Mouse (Mus musculus) megakaryocyte-erythroid progenitor cell, adult 5-6 weeks (primary cell): Measurements from ENCODE around the gene Crls1. TPM values are rescaled to one million over a fixed set of nuclear protein-coding genes. Genes with fewer than 3 reads are reported as not detected.

Experiments
- ATAC-seq: replicated peaks from 2 replicates; pipeline ENCODE4 v1.8.0; 2016; ENCODE audit warnings: mild to moderate bottlenecking, inconsistent platforms; ENCODE audit not compliant: severe bottlenecking, poor library complexity, low FRiP score, low TSS enrichment
- total RNA-seq, 2 experiments: library from RNA; stranded (forward) in 1 of 2; stranded (reverse) in 1 of 2; fragments of 200-1000, 215-1000 nt in 1 of 2; fragments of >200 nt in 1 of 2; fragmentation: Nextera tagmentation in 1 of 2; gene quantifications; 2 replicates each; pipeline ENCODE4 v1.2.3; 2014 to 2017

Gene Crls1
- total RNA-seq (2014; fragmentation: Nextera tagmentation) (26.1 and 28.3 TPM in 2 replicates), total RNA-seq (2017) (45.2 and 49.1 TPM in 2 replicates)

- peak; percentile 95 for ATAC-seq
Observed at GRCm38 (mm10) chr2:132846407-132847358, at the start of gene Crls1. Gene Crls1, plus strand, starts transcription at chr2:132846666.

GRCm38 (mm10) chr2:132802976-132803375 is 43.5 kb upstream of the Crls1 start:
- no peak for ATAC-seq

GRCm38 (mm10) chr2:132815608-132816314 is 30.7 kb upstream of the Crls1 start, which contains the start of the genes Trmt6 and Mcm8:
Gene Trmt6, minus strand, starts transcription at chr2:132816055.
Gene Mcm8, plus strand, starts transcription at chr2:132816141.
- ATAC-seq = peak; percentile 98

- no peak for ATAC-seq
Observed at GRCm38 (mm10) chr2:132841071-132841470, 5.4 kb upstream of the Crls1 start.

- ATAC-seq = peak; percentile 23; the same call in 1 of the 2 replicates
Observed at GRCm38 (mm10) chr2:132847581-132847980, 1.1 kb downstream of the Crls1 start.

GRCm38 (mm10) chr2:132848361-132848760 is 1.9 kb downstream of the Crls1 start:
- no peak for ATAC-seq

- ATAC-seq = no peak
Observed at GRCm38 (mm10) chr2:132849141-132849540, 2.7 kb downstream of the Crls1 start.

GRCm38 (mm10) chr2:132853051-132853450 is 6.6 kb downstream of the Crls1 start:
- no peak for ATAC-seq

- ATAC-seq = no peak
Observed at GRCm38 (mm10) chr2:132856333-132856732, 9.9 kb downstream of the Crls1 start.

- no peak for ATAC-seq
Observed at GRCm38 (mm10) chr2:132860435-132860834, 14.0 kb downstream of the Crls1 start.

GRCm38 (mm10) chr2:132861456-132861855 is 15.0 kb downstream of the Crls1 start:
- ATAC-seq = no peak

- no peak for ATAC-seq
Observed at GRCm38 (mm10) chr2:132863325-132863724, 16.9 kb downstream of the Crls1 start.

- no peak for ATAC-seq
Observed at GRCm38 (mm10) chr2:132867521-132867920, 21.1 kb downstream of the Crls1 start.

- no peak for ATAC-seq
Observed at GRCm38 (mm10) chr2:132869682-132870081, 23.2 kb downstream of the Crls1 start.

- no peak for ATAC-seq
Observed at GRCm38 (mm10) chr2:132870286-132870685, 23.8 kb downstream of the Crls1 start.

- no peak for ATAC-seq
Observed at GRCm38 (mm10) chr2:132871663-132872062, 25.2 kb downstream of the Crls1 start.

- 0 out of 2 replicates have a peak, but pooled peaks have one; percentile 41 for ATAC-seq
Observed at GRCm38 (mm10) chr2:132873657-132874326, 27.3 kb downstream of the Crls1 start.

- no peak for ATAC-seq
Observed at GRCm38 (mm10) chr2:132876991-132877390, 30.5 kb downstream of the Crls1 start.

- peak; percentile 38; the same call in 1 of the 2 replicates for ATAC-seq
Observed at GRCm38 (mm10) chr2:132879261-132880044, 33.0 kb downstream of the Crls1 start.
